Mouse (Mus musculus): Measurements from ENCODE around the gene Exoc7.

Exoc7 gene

DNA sequence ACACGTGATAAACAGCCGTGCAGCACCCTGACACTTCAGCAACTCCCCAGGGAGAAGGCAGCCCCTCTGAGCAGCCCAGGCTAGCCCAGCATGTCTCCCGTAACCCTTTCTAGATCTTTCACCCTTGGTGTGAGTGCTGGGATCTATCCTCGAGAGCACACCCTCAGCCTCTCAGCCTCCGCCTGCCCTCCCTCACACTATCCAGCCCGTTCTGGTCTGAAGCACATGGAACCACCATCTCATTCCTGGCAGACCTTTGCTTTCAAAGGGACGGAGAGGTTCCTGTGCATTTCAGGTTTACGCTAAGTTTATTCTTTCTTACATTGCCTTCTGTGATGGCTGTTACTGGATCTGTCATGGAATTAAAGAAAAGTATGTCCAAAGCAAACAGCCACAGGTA lies 62.5 kb downstream of the Exoc7 start:
- DNase-seq (ENCODE audit: low read depth, low spot score), result no peak

GRCm38 (mm10) chr11:116241744-116242235 lies 65.2 kb downstream of the Exoc7 start:
- no peak for DNase-seq (ENCODE audit: low read depth, low spot score)

- DNase-seq (ENCODE audit: low read depth, low spot score), result no peak
Measured at GRCm38 (mm10) chr11:116239797-116240196, 67.2 kb downstream of the Exoc7 start.

Measured in telencephalon, adult 2 months (tissue).